Mouse (Mus musculus) thymus, adult 18-20 months (tissue): ENCODE results near the gene Hist1h4b.
A peak's percentile ranks its signal among the peaks of the same experiment; 100 is the strongest.
"Not testable (repeated sequence)": the region's sequence is repeated elsewhere in the genome, so short reads cannot be mapped to it uniquely, and the experiment has no call there.

Source experiments
- DNase-seq, 2 experiments: peaks; one replicate each; pipeline ENCODE4 v3.0.0; 2022; ENCODE audit warnings: mixed read lengths in 2 of 2

Hist1h4b gene

DNA sequence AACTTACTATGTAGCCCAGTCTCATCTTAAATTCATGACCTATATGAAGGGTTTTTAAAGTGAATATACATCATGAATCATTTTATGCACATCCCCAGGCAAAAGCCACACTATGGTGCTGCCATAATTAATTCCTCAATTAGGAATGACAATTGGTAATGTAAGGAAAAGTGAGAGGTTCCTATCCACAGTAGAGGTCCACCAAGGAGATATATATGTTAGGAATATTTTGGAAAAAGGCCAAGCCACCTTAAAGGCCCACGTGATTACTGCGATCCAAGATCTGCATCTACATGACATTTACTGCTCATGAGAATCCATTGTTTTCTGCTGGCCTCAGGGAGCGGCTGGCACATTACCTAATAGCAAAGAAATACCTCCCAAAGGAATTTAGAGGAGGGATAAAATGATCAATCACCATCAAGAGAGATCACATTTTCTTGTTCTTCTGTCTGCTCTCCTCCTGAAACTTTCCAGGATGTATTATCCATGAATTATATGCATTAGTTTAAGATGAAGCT lies 2.5 kb downstream of the Hist1h4b start:
- DNase-seq, result no peak

DNA sequence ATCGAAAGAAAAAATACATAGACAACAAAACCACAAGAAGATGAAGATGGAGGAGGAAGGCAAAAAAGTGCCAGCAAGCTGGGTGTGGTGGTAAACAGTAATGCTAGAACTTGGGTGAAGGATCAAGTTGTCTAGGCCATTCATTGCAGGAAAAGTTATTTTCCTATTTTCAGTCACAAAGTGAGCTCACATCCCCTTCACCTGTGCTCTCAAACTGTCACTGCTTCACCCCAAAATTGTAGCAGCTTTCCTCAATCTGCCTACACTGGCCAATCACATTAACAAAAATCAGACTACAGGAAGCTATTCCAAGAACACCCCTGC lies 3.1 kb downstream of the Hist1h4b start:
- DNase-seq, result peak in 1 of 2 experiments; percentile 49

GRCm38 (mm10) chr13:23760240-23760971 lies 3.6 kb downstream of the Hist1h4b start:
- no peak for DNase-seq

DNA sequence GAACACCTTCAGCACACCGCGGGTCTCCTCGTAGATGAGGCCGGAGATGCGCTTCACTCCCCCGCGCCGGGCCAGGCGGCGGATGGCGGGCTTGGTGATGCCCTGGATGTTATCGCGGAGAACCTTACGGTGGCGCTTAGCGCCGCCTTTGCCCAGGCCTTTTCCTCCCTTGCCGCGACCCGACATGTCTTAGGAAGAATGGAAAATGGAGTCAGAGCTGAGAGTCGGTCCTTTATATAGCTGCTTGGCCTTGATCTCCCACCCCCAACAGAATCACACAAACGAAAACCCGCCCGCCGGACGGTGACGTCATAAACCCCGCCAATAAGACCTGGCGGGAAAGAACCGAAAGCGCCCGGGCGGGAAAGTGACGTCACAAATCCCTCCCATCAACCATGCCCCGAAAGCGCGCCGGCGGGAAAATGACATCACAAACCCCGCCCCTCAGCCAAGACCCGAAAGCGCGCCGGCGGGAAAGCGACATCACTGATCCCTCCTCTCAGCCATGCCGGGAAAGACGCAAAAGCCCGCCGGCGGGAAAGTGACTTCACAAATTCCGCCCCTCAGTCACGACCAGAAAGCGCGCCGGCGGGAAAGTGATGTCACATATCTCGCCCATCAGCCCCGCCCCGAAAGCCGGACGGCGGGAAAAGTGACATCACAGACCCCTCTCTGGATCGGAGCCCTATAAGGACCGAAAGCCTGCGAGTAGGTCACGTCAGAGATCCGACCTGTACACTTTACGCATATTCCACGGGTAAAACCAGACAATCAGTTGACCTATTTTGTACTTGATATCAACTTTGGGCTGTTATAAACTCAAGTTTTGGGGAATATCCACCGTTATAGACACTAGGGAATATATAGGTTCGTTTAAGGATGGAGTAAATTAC lies 4.4 kb downstream of the Hist1h4b start, which contains the start of gene Hist1h4a:
Hist1h4a (minus strand) TSS at position 259 of the 893 bp plus-strand sequence.
- DNase-seq, result peak; percentile 94 to 98

- peak; percentile 34 to 65 for DNase-seq
Observed at GRCm38 (mm10) chr13:23761871-23762821, 5.3 kb downstream of the Hist1h4b start, which contains the start of gene Hist1h3a. Hist1h3a (minus strand) TSS chr13:23762386.

GRCm38 (mm10) chr13:23763242-23763585 lies 6.4 kb downstream of the Hist1h4b start:
- no peak for DNase-seq

DNA sequence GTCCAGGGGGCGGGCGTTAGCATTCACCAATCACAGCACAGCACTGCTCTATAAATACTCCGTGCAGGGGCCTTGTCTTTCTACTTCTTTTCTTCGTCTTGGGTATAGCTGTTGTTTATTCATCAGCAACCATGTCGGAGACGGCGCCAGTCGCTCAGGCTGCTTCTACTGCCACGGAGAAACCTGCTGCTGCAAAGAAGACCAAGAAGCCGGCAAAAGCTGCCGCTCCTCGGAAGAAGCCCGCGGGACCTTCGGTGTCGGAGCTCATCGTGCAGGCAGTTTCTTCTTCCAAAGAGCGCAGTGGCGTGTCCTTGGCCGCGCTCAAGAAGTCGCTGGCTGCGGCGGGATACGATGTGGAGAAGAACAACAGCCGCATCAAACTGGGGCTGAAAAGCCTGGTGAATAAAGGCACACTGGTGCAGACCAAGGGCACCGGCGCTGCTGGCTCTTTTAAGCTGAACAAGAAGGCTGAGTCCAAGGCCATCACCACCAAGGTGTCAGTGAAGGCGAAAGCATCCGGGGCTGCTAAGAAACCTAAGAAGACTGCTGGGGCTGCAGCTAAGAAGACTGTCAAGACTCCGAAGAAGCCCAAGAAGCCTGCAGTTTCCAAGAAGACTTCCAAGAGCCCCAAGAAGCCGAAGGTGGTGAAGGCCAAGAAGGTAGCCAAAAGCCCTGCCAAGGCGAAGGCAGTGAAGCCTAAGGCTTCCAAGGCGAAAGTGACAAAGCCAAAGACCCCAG lies 6.9 kb downstream of the Hist1h4b start, which contains the start of gene Hist1h1a:
Hist1h1a (plus strand) TSS at position 81 of the 738 bp plus-strand sequence.
- DNase-seq, result peak; percentile 81 to 86

DNA sequence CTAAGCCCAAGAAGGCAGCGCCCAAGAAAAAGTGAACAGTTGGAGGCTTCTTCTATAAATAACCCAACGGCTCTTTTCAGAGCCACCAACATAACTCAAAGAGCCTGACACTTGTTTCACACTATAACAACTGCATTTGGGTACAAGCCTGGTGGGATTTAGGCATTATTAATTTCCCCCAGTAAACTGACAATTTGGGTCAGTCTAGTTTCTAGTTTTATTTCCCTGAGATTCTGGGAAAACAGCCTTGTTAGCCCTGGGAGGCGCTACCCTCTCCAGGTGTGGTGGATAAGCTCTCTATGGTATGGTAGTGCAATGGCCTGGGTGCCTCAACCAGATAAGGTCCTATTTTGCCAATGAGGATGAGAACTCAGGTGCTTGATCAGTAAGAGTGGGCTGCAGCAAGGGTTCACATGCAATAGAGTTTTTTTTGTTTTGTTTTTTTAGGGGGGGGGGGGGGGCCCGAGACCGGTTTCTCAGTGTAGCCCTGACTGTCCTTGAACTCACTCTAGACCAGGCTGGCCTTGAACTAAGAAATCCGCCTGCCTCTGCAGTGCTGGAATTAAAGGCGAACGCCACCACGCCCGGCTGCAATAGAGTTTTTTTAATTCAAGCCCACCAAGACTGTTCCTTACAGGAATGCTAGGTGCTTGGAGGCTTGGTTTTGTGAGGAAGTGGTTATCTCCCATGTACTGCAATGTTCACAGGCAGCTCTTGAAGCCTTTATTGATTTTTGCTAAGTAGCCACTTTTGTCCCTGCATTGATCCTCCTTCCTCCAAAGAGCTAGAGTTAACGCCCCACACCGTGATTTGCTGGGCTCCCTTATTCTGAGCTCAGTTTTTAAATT lies 7.7 kb downstream of the Hist1h4b start:
- DNase-seq, result peak in 1 of 2 experiments; percentile 9

DNA sequence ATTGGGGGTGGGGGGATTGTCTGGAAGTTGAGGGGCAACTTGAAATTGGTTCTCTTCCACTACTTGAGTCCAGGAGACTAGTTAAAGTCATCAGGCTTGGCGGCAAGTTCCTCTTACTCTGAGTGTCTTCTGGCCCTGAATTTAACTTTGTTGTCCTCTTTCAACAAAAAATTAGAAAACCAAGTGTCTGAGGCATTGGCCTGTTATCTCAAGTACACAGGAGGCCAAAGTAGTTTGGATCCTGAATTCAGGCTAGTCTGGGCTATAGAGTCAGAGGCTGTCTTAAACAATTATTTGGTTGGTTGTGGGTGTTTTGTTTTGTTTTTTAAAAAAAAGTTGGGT lies 8.3 kb downstream of the Hist1h4b start:
- DNase-seq, result no peak

DNA sequence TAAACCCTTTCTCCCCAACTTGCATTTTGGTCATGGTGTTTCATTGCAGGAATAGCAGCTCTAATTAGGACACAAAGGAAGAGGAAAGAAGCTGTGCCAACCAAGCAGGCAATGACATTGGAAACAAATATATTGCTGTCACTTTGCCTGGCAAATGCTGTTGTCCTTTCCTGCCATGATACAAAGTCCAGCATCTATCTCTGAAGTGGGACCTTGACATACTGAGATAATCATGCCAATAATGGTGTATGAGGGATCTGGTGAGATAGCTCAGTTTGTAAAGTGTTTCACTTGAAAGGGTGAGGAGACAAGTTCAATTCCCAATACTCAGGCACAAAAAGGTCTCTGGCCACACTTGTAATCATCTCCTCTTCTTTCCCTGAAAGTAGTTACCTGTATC lies 10.0 kb downstream of the Hist1h4b start:
- DNase-seq, result no peak

- no peak for DNase-seq
Observed at GRCm38 (mm10) chr13:23768834-23769397, 12.1 kb downstream of the Hist1h4b start.

GRCm38 (mm10) chr13:23769613-23770012 lies 12.8 kb downstream of the Hist1h4b start, which contains the start of gene Trim38:
Trim38 (plus strand) TSS chr13:23769913.
- not testable (repeated sequence) for DNase-seq

DNA sequence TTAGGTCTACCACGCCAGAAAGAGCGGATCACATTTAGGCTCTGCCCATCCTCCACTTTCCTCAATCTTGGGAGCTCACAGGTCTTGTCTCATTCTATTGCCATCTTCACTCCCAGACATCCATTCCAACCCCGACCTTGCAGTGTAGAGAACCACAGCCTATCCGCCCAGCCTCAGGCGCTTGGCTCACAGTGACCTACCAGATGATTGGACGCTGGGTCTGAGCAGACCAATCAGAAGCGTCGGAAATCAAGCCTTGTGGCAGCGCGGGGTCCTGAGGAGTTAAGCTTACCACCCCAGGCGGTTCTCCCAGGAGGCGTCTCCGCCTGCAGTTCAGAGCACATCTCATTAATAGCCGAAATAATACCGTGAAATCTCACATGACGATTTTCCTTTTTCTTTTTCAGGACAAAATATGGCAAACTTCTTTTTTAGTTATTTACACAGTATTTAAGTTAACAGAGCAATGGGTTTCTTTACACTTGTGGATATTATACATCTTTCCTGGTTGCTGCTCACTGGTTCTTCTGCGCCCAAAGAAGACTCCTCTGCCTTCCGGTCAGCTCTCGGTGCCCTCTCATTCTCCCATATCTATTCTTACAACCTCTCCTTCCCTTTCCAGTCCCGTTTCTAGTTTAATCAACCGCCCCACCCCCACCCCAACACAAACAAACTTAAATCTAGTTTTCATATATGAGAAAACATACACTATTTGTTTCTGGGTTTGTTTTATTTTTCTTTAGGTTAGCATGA lies 15.9 kb downstream of the Hist1h4b start:
- no peak for DNase-seq

- no peak for DNase-seq
Observed at GRCm38 (mm10) chr13:23778339-23778738, 21.5 kb downstream of the Hist1h4b start.

- DNase-seq, result no peak
Observed at GRCm38 (mm10) chr13:23779025-23779424, 22.2 kb downstream of the Hist1h4b start.

DNA sequence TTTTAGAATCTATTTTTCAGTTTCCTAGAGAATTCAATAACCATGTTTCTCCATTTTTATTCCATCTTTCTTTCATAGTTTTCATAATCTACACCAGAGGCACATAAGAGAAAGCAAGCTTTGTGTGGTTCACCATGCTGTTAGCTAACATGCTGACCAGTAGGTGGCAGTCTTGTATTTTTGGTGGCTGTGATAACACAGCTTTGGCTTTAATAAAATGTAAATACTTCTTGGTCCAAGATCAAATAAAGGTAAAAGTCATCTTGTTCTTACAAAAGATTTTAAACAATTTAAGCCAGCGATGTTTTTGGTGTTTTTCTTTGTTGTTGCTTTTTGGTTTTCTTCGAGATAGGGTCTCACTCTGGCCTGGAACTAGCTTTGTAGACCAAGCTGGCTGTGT lies 35.7 kb downstream of the Hist1h4b start:
- no peak for DNase-seq

- no peak for DNase-seq
Observed at GRCm38 (mm10) chr13:23799405-23799804, 42.6 kb downstream of the Hist1h4b start.

DNA sequence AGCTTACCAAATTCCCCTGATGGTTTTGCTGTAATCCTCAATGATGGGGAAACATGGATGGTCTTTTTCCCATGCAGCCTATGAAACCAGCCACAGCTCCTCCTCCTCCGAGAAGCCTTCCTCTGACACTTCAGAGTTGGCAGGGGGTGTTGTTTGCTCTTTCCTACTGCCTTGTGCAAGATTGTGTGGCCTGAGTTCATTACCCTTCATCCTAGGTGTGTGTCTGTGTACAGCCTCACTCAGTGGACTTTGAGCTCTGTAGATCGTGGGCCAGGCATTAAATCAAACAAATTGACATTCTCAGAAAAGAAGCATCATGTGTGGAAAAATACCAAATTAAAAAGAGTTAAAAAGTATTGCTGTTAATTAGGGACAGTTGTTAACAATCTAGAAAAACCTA lies 47.7 kb downstream of the Hist1h4b start:
- no peak for DNase-seq

DNA sequence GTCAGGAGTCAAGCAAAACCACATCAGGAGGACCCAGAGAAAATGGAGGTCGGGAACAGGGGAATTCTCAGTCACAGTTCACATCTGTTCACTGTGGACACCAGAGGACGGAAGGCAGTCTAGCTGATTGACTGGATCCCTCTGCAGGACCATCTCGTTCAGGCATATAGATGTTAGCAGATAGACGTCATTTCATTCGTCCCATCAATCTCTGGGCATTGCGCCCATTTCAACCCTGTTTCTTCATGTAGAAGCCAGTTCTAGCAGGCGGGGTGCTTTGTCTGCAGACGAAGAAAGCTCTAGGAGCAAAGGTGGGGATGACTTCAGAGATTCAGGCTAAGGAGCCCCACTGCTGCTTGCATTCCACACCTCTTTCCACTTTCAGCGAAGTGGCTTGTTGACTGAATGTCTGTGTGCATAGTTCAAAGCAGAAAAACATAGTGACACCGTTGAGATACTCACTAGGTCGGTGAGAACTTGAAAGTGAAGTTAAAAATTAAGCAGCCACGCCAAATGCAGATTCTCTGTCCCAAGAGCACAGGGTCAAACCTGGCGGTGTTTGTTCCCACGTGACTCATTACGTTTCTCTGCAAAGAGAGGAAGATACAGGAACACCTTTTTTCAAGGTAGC lies 49.7 kb downstream of the Hist1h4b start, which contains the start of gene Slc17a2:
Slc17a2 (plus strand) TSS at position 572 of the 631 bp plus-strand sequence.
- DNase-seq, result no peak
